Mouse (Mus musculus) forebrain, postnatal 0 days (tissue): ENCODE results near the gene Pde4d. TPM values are rescaled to one million over a fixed set of nuclear protein-coding genes. Genes with fewer than 3 reads are reported as not detected.
A peak's percentile ranks its signal among the peaks of the same experiment; 100 is the strongest.

Experiments used
- ATAC-seq: fragments of 200-750 bp; cut with Nextera tagmentation; 2 replicates; pipeline ENCODE4 v1.8.0; 2017; ENCODE audit warnings: mild to moderate bottlenecking, moderate library complexity
- DNase-seq: peaks from one replicate; pipeline ENCODE4 v3.0.0-alpha.2; 2015
- H3K27ac ChIP-seq: fragments of 300-500 bp; sonication (generic); 2 replicates; pipeline ENCODE4 v1.5.1; 2014; ENCODE audit warnings: low read depth, mild to moderate bottlenecking, antibody characterized with exemption, low read length, moderate library complexity, mixed read lengths
- H3K27me3 ChIP-seq: fragments of 300-500 bp; sonication (generic); 2 replicates; pipeline ENCODE4 v1.6.1; 2014; ENCODE audit warnings: mild to moderate bottlenecking, low read length, mixed read lengths; ENCODE audit not compliant: insufficient read depth
- H3K36me3 ChIP-seq: fragments of 300-500 bp; sonication (generic); 2 replicates; pipeline ENCODE4 v1.6.1; 2014; ENCODE audit warnings: mild to moderate bottlenecking, moderate library complexity; ENCODE audit not compliant: insufficient read depth
- H3K4me1 ChIP-seq: fragments of 300-500 bp; sonication (generic); 2 replicates; pipeline ENCODE4 v1.6.1; 2014; ENCODE audit warnings: antibody characterized with exemption; ENCODE audit not compliant: insufficient read depth
- H3K4me2 ChIP-seq: fragments of 300-500 bp; sonication (generic); 2 replicates; pipeline ENCODE4 v1.6.1; 2014; ENCODE audit warnings: low read depth, mild to moderate bottlenecking, moderate library complexity
- H3K4me3 ChIP-seq: fragments of 300-500 bp; sonication (generic); 2 replicates; pipeline ENCODE4 v1.5.1; 2014; ENCODE audit warnings: low read depth, low read length, mixed read lengths
- H3K9ac ChIP-seq: fragments of 300-500 bp; sonication (generic); 2 replicates; pipeline ENCODE4 v1.6.1; 2014; ENCODE audit warnings: mild to moderate bottlenecking
- H3K9me3 ChIP-seq: fragments of 300-500 bp; sonication (generic); 2 replicates; pipeline ENCODE4 v1.6.1; 2016; ENCODE audit warnings: low read length
- CTCF ChIP-seq: sonication (generic); IDR thresholded peaks from 2 replicates; pipeline ENCODE4 v1.5.1; 2016; ENCODE audit warnings: antibody characterized with exemption, control low read depth, low read depth
- WGBS: fragments of 180-500 bp; shearing (Covaris S2); extraction: QIAGEN DNeasy Blood & Tissue Kit; methylation state at CpG from one replicate; pipeline ENCODE4 v1.1.7; 2014; 5-methylcytosine and 5-hydroxymethylcytosine counted together
- polyA plus RNA-seq: library from polyadenylated mRNA; unstranded; fragments of >200 nt; fragmentation: Nextera tagmentation; extraction: Ambion mirVana; gene quantifications from 2 replicates; pipeline ENCODE4 v1.2.1, GENCODE M21; 2015
- total RNA-seq: library from RNA; depleted of rRNA; stranded (reverse); fragments of >200 nt; gene quantifications from 2 replicates; pipeline ENCODE4 v1.2.3, GENCODE M21; 2014

Gene Pde4d
- total and polyA plus RNA-seq, 2 experiments from 2014 or later, result 13.2 to 78.8 TPM

DNA sequence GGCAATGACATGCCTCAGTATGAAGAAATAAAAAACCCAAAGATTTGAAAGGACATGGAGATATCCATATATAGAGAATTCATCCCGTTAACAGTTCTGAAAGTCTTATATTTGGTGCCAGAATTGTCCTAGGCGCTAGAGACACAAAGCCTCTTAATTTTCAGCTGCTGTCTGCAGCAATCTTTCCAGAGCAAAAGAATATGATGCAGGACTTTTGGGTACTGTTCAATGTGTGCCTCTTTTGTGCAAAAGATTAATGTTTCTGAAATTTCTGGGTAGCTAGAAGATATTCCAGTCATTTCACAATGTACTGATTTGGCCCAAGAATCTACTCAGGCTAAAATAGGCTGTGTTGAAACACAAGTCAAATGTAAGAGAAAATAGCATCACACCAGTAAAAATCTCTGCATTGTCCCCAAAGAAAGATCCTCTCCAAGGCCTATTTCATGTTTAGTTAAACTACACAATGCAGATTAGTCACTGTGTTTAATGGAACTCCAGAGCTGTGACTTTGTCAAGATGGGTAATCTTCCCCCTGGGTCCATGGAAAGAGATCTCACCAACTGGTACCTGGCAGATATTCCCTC, 1270.5 kb downstream of the Pde4d start:
- DNase-seq (no peak), ATAC-seq (no peak)
- Histone ChIP-seq H3K36me3 (no peaks in the 10 kb centered on the region), H3K4me1 (no peaks in the 10 kb centered on the region), H3K4me3 (no peak overlapping the region), H3K27ac (no peak overlapping the region), H3K27me3 (no peaks in the 10 kb centered on the region), H3K9ac (no peak overlapping the region), H3K4me2 (no peak overlapping the region), H3K9me3 (no peaks in the 10 kb centered on the region)
- TF ChIP-seq CTCF, result no peak
- WGBS, result 72% methylated on average over 2 of the region's 2 CpGs

DNA sequence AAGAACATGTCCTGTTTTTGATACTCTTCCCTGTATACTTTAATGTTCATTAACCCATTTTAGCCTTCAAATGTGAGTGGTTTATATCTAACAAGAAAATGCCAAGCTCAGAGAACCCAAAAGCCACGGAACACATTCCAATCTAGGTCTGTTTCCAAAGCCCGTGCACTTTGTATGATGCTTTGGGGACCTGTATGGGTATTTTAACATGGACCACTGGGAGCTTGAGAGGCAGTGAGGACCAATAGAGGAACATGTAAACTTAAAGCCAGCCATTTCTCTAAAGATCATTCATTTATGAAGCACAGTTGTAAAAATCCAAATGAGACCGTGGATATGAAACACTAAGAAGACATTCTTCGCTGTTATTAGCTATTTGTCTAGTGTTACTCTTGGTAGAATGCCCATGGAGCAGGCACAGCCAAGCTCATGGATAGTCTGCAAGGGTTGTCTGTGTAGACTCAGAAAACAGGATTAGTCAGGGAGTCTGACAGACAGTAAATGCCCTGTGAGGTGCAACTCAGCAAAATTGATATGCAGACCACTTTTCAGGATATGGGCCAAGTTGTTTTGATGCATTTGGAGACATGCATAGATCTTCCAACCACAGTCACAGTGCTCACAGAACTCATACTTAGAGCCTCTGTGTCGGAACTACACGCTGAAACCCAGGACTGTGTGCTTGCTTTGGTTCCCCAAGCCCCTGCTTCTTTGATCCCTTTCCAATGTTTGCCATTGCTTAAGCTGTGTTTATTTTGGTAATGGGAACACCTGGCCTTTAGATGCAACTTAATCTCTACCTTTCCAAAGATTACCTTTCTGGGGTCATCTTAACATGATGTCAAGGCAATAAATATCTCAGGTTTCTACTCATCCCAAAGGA, 1272.7 kb downstream of the Pde4d start:
- no peak overlapping the region for H3K27ac ChIP-seq
- H3K27me3 ChIP-seq, result no peaks in the 10 kb centered on the region
- no peak overlapping the region for H3K4me2 ChIP-seq
- no peak overlapping the region for H3K4me3 ChIP-seq
- TF ChIP-seq CTCF, result no peak
- no peaks in the 10 kb centered on the region for H3K9me3 ChIP-seq
- H3K9ac ChIP-seq, result no peak overlapping the region
- H3K36me3 ChIP-seq, result no peaks in the 10 kb centered on the region
- whole genome bisulfite sequencing, result 87% methylated on average over 6 of the region's 6 CpGs
- ATAC-seq, result no peak
- DNase-seq, result no peak
- H3K4me1 ChIP-seq, result no peaks in the 10 kb centered on the region

DNA sequence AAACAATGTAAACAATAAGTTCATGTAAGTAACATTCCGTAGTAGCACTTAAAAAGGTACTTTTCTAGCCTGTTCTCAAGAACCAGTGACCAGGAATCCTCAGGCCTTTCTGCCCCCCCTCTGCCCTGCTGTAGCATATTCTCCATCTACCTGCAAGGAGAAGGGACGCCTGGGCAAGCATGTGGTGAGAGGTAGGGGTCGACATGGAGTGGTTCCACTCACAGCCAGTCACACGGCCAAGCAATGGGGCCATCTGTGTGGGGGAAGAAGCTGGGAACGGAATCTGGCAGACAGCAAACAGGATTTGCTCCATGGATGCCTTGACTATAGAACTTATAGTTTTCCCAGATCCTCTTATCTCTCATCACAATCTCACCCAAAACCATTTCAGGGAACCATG, 1277.6 kb downstream of the Pde4d start:
- H3K27me3 ChIP-seq, result no peaks in the 10 kb centered on the region
- H3K4me1 ChIP-seq, result no peaks in the 10 kb centered on the region
- H3K36me3 ChIP-seq, result no peaks in the 10 kb centered on the region
- no peak overlapping the region for H3K9ac ChIP-seq
- DNase-seq, result no peak
- H3K4me3 ChIP-seq, result no peak overlapping the region
- 64% methylated on average over 5 of the region's 5 CpGs for WGBS
- ATAC-seq, result no peak
- H3K27ac ChIP-seq, result no peak overlapping the region
- no peak overlapping the region for H3K4me2 ChIP-seq
- no peaks in the 10 kb centered on the region for H3K9me3 ChIP-seq
- no peak for TF ChIP-seq CTCF

DNA sequence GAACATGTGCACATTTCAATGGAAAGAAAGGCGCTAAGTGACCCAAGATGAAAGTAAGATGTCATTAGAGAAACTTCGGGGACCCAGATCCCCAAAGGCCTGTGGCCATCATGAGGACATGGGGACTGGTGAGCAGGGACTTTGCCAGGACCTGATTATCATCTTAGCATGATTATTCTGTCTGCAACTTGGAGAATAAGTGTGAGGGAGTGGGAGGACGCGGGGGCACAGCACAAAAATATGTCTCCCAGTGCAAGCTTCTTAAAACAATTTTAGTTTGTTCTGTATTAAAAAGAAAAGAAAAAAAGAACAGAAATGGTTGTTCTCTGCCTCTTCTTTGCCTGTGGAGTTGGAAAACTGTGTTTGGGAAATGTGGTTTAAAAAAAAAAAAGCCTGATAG, 1279.9 kb downstream of the Pde4d start:
- TF ChIP-seq CTCF, result no peak
- no peak for DNase-seq
- 91% methylated on average over 4 of the region's 4 CpGs for WGBS

DNA sequence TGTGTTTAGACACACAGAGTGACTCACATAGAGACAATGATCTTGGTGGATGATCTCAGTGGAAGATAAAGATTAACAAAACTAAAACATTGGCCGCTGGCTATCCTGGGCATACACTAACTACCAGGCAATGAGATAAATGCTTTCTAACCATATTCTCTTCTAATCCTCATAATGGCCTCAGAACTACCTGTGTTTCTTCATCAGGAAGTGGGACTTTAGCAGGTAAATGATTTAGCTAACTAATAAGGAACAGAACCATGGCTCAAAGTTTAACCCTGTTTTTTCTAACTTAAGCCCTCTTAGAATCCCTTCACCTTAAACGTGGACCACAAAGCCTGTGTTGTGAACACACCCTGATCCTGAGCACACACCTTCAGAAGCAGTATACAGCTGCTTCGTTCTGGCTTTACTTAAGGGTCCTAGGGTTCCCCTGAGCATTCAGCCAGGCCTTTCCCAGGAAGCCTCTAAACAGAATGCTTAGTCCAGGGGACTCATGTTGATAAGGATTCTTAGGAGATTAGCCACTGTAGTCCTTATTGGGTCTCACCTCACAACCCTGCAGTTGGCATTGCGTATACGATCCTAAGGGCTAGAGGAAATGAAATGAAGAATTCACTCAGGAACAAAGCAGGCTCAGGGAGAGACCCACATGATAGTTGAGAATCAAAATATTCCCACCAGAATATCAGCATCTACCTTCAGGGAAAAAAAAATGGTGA, 1283.1 kb downstream of the Pde4d start:
- 89% methylated on average over 5 of the region's 5 CpGs for WGBS
- H3K27me3 ChIP-seq, result no peaks in the 10 kb centered on the region
- H3K4me2 ChIP-seq, result no peak overlapping the region
- H3K36me3 ChIP-seq, result no peaks in the 10 kb centered on the region
- no peak overlapping the region for H3K27ac ChIP-seq
- no peak for ATAC-seq
- no peak for DNase-seq
- no peak overlapping the region for H3K9ac ChIP-seq
- TF ChIP-seq CTCF, result no peak
- no peaks in the 10 kb centered on the region for H3K4me1 ChIP-seq
- no peaks in the 10 kb centered on the region for H3K9me3 ChIP-seq
- no peak overlapping the region for H3K4me3 ChIP-seq

More for the DNA sequence above, 1279.9 kb downstream of the Pde4d start:
- H3K9ac ChIP-seq, result no peak overlapping the region
- H3K4me2 ChIP-seq, result no peak overlapping the region
- no peak for ATAC-seq
- no peaks in the 10 kb centered on the region for H3K27me3 ChIP-seq
- no peaks in the 10 kb centered on the region for H3K9me3 ChIP-seq
- H3K36me3 ChIP-seq, result no peaks in the 10 kb centered on the region
- no peak overlapping the region for H3K4me3 ChIP-seq
- no peaks in the 10 kb centered on the region for H3K4me1 ChIP-seq
- no peak overlapping the region for H3K27ac ChIP-seq

DNA sequence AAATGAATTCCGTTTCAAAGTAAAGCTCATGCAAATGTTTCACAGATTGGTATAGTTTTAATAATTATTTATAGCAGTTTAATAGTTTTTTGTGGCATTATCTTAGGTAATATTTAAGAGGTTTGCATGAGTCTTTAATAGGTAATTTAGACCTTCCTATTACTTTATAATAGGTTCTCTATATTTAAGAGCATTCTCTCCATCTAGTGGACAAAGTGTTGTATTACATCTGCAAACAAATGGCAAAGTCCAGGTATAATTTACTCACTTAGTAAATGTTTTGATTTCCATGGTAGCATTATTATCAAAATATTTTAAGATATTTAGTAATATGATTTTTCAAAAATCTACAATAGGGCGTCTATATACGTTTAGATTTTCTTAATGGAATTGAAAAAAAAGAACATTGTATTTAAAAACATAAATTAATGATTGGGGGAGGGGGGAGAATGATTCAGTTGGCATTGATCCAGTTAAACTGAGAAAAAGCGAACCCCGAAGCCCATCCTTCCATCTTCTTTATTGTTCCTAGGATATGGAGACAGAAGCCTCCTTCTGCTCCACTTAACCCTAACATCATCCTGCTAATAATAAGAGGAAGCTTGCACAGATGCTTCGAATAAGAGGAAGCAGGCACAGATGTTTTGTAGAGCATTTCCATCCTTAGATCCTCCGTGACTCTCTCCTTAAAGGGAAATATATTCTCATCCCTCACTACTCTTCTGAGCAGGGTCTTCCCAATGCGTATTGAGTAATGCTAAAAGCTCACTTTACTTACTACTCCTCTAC, 1286.7 kb downstream of the Pde4d start:
- no peak overlapping the region for H3K4me3 ChIP-seq
- no peak overlapping the region for H3K9ac ChIP-seq
- H3K36me3 ChIP-seq, result no peaks in the 10 kb centered on the region
- 38% methylated on average over 8 of the region's 8 CpGs for WGBS
- H3K4me1 ChIP-seq, result no peaks in the 10 kb centered on the region
- peak; percentile 68 for TF ChIP-seq CTCF
- no peaks in the 10 kb centered on the region for H3K9me3 ChIP-seq
- H3K27me3 ChIP-seq, result no peaks in the 10 kb centered on the region
- DNase-seq (peak; percentile 30), ATAC-seq (no peak)
- no peak overlapping the region for H3K27ac ChIP-seq
- H3K4me2 ChIP-seq, result no peak overlapping the region
